Mouse (Mus musculus): ENCODE results near the gene Snf8.

- no peak for TF ChIP-seq POLR2A (IDR thresholded peaks at IDR 0.05; ENCODE audit: low read depth, low read length)
- TF ChIP-seq CTCF (IDR thresholded peaks at IDR 0.05; ENCODE audit: borderline replicate concordance, insufficient read depth, low read length) = no peak
Observed at GRCm38 (mm10) chr11:95990431-95990830, 44.3 kb upstream of the Snf8 start.
